15 mouse cellular contexts compared by ENCODE assay signal in genomic region chr12:100447701-100448277, GRCm38 (mm10).
DNase-seq lines count a peak whose midpoint lies in the region; ATAC-seq lines count a peak whose summit lies in the region.
"Had no signal": no experiment of that assay in that cellular context is flagged by ENCODE, and none has a peak within 500 bp of the region (broad histone marks: within the 10 kb centered on the region; RNA-seq: fewer than 3 reads in every experiment).

No protein-coding gene starts in this region.

- no peak for ATAC-seq in heart, embryonic 12.5 days (ENCODE audit: insufficient number of reproducible peaks, low FRiP score)
- ATAC-seq in midbrain, embryonic 13.5 days = no peak
- no peak for ATAC-seq in embryonic facial prominence, embryonic 12.5 days (ENCODE audit: insufficient number of reproducible peaks, insufficient read depth, low FRiP score, low TSS enrichment)
- ATAC-seq in monocyte, adult 5-6 weeks (replicated peaks; ENCODE audit: insufficient number of reproducible peaks, low FRiP score, low TSS enrichment, poor library complexity, severe bottlenecking) = no peak
- ATAC-seq in liver, embryonic 11.5 days (replicated peaks; ENCODE audit: low FRiP score) = no peak

- 77% methylated on average over 12 of the region's 12 CpGs for WGBS in heart, embryonic 12.5 days
- WGBS in midbrain, embryonic 13.5 days = 64% methylated on average over 12 of the region's 12 CpGs
- WGBS in midbrain, embryonic 10.5 days = 71% methylated on average over 12 of the region's 12 CpGs
- 49% methylated on average over 12 of the region's 12 CpGs for WGBS in embryonic facial prominence, embryonic 12.5 days
- WGBS in liver, embryonic 11.5 days = 82% methylated on average over 12 of the region's 12 CpGs

- H3K4me3 ChIP-seq in heart, embryonic 12.5 days = no peak overlapping the region
- no peak overlapping the region for H3K4me3 ChIP-seq in midbrain, embryonic 13.5 days (replicated peaks)
- no peak overlapping the region for H3K4me3 ChIP-seq in midbrain, embryonic 10.5 days
- no peak overlapping the region for H3K4me3 ChIP-seq in embryonic facial prominence, embryonic 12.5 days
- H3K4me3 ChIP-seq in liver, embryonic 11.5 days (ENCODE audit: low read depth, low read length) = no peak overlapping the region
- H3K4me3 ChIP-seq: forebrain, embryonic 12.5 days; midbrain, embryonic 12.5 days had no signal

- no peak overlapping the region for H3K4me2 ChIP-seq in heart, embryonic 12.5 days
- no peak overlapping the region for H3K4me2 ChIP-seq in midbrain, embryonic 13.5 days (replicated peaks)
- no peak overlapping the region for H3K4me2 ChIP-seq in embryonic facial prominence, embryonic 12.5 days (replicated peaks)
- no peak overlapping the region for H3K4me2 ChIP-seq in liver, embryonic 11.5 days
- H3K4me2 ChIP-seq: forebrain, embryonic 12.5 days; midbrain, embryonic 12.5 days had no signal

- H3K4me1 ChIP-seq in heart, embryonic 12.5 days (replicated peaks) = peaks cover 34% of the 10 kb centered on the region
- peaks cover 4% of the 10 kb centered on the region; the same call in 1 of the 2 replicates for H3K4me1 ChIP-seq in midbrain, embryonic 13.5 days (replicated peaks)
- no peaks in the 10 kb centered on the region; the same call in 1 of the 2 replicates for H3K4me1 ChIP-seq in midbrain, embryonic 10.5 days
- peaks cover 22% of the 10 kb centered on the region for H3K4me1 ChIP-seq in embryonic facial prominence, embryonic 12.5 days
- no peaks in the 10 kb centered on the region for H3K4me1 ChIP-seq in liver, embryonic 11.5 days (replicated peaks; ENCODE audit: control insufficient read depth, insufficient read depth, low read length)
- H3K4me1 ChIP-seq: forebrain, embryonic 12.5 days; midbrain, embryonic 12.5 days had no signal

- H3K36me3 ChIP-seq in heart, embryonic 12.5 days = peaks cover 5% of the 10 kb centered on the region
- H3K36me3 ChIP-seq in midbrain, embryonic 13.5 days = no peaks in the 10 kb centered on the region
- H3K36me3 ChIP-seq in midbrain, embryonic 10.5 days = peaks cover 39% of the 10 kb centered on the region
- H3K36me3 ChIP-seq in embryonic facial prominence, embryonic 12.5 days = peaks cover 7% of the 10 kb centered on the region; the same call in 1 of the 2 replicates
- no peaks in the 10 kb centered on the region for H3K36me3 ChIP-seq in liver, embryonic 11.5 days (ENCODE audit: control insufficient read depth, insufficient read depth, low read length)

- no peaks in the 10 kb centered on the region for H3K27me3 ChIP-seq in heart, embryonic 12.5 days (replicated peaks)
- no peaks in the 10 kb centered on the region for H3K27me3 ChIP-seq in midbrain, embryonic 13.5 days
- H3K27me3 ChIP-seq in midbrain, embryonic 10.5 days (ENCODE audit: low read depth, poor library complexity, severe bottlenecking) = no peaks in the 10 kb centered on the region
- H3K27me3 ChIP-seq in embryonic facial prominence, embryonic 12.5 days = no peaks in the 10 kb centered on the region
- H3K27me3 ChIP-seq in liver, embryonic 11.5 days (replicated peaks; ENCODE audit: control insufficient read depth, insufficient read depth, low read length) = no peaks in the 10 kb centered on the region
- H3K27me3 ChIP-seq: forebrain, embryonic 12.5 days; midbrain, embryonic 12.5 days had no signal

- no peaks in the 10 kb centered on the region for H3K9me3 ChIP-seq in heart, embryonic 12.5 days (replicated peaks)
- H3K9me3 ChIP-seq in midbrain, embryonic 13.5 days = no peaks in the 10 kb centered on the region
- no peaks in the 10 kb centered on the region for H3K9me3 ChIP-seq in midbrain, embryonic 10.5 days (replicated peaks)
- no peaks in the 10 kb centered on the region for H3K9me3 ChIP-seq in embryonic facial prominence, embryonic 12.5 days
- no peaks in the 10 kb centered on the region for H3K9me3 ChIP-seq in liver, embryonic 11.5 days (ENCODE audit: control insufficient read depth, low read length)
- H3K9me3 ChIP-seq: forebrain, embryonic 12.5 days; midbrain, embryonic 12.5 days had no signal

- H3K9ac ChIP-seq in heart, embryonic 12.5 days = peak overlapping the region; percentile 30; the same call in 1 of the 2 replicates
- H3K9ac ChIP-seq in midbrain, embryonic 13.5 days (replicated peaks) = peak overlapping the region; percentile 32; the same call in 1 of the 2 replicates
- H3K9ac ChIP-seq in embryonic facial prominence, embryonic 12.5 days = no peak overlapping the region
- H3K9ac ChIP-seq in liver, embryonic 11.5 days (ENCODE audit: low read depth, low read length) = no peak overlapping the region
- H3K9ac ChIP-seq: forebrain, embryonic 12.5 days; midbrain, embryonic 12.5 days had no signal

- DNase-seq in heart, postnatal 10 days = no peak
- no peak for DNase-seq in midbrain, embryonic 10.5 days (ENCODE audit: low spot score)
- DNase-seq in liver, embryonic 11.5 days (ENCODE audit: low spot score) = no peak
- DNase-seq: kidney, adult 8-10 months; kidney, postnatal 25 days; lung, adult 2 months; retina, postnatal 1 day; right cerebral cortex, postnatal 4 days; thymus, adult 18-20 months had no signal

- intact Hi-C loops in heart, postnatal 10 days (cut with DNase I) = no loop called here

- H3K27ac ChIP-seq in heart, embryonic 12.5 days (ENCODE audit: poor library complexity, severe bottlenecking) = no peak overlapping the region
- H3K27ac ChIP-seq in midbrain, embryonic 13.5 days = peak overlapping the region; percentile 14; the same call in 1 of the 2 replicates
- no peak overlapping the region for H3K27ac ChIP-seq in midbrain, embryonic 10.5 days (replicated peaks)
- H3K27ac ChIP-seq in embryonic facial prominence, embryonic 12.5 days = peak overlapping the region; percentile 30; the same call in 1 of the 2 replicates
- no peak overlapping the region for H3K27ac ChIP-seq in liver, embryonic 11.5 days (ENCODE audit: low read depth, low read length)
- H3K27ac ChIP-seq: midbrain, embryonic 12.5 days had no signal

Comparison
In these comparisons a context has a peak if more than half of its experiments do, and no peak if none do; other contexts are left out.
1. H3K27ac ChIP-seq: peak in midbrain, embryonic 13.5 days (single experiment) and embryonic facial prominence, embryonic 12.5 days (single experiment); none in heart, embryonic 12.5 days (single experiment), midbrain, embryonic 10.5 days (single experiment) and liver, embryonic 11.5 days (single experiment).
2. H3K9ac ChIP-seq: peak in heart, embryonic 12.5 days (single experiment) and midbrain, embryonic 13.5 days (single experiment); none in embryonic facial prominence, embryonic 12.5 days (single experiment) and liver, embryonic 11.5 days (single experiment).